Mouse (Mus musculus) frontal cortex, postnatal 10 days (tissue): ENCODE measurements around the gene Esp18.

Experiments used
- DNase-seq, 2 experiments: peaks; one replicate each; pipeline ENCODE4 v3.0.0; 2022; ENCODE audit warnings: low spot score in 2 of 2, mixed read lengths in 1 of 2

Esp18 gene

GRCm38 (mm10) chr17:39406059-39406458, at the start of gene Esp18:
Gene Esp18, plus strand, starts transcription at chr17:39406359.
- DNase-seq: no peak

DNA sequence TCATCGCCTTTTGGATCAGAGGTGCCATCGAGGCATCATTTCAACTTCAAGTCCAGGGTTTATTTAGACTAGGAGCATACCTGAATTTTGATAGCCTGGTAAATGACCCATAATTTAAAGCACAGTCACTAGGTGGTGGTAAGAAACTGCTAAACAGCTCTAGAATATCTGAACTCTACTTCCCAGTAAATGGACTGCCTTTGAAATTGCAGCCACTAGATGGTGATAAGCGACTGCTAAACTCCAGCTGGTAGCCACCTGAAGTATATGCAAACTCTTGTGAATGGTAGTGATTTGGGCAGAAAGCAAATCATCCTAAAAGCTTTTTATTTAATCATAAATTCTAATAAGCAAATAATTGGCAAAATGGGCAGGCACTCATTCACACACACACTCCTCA, 42.8 kb upstream of the Esp18 start:
- DNase-seq: no peak
